Mouse (Mus musculus) MEL-GATA-1-ER (cell line): ENCODE measurements around the gene Cxcr2.

Source experiments
- DNase-seq: peaks from one replicate; pipeline ENCODE4 v3.0.0-alpha.2; 2012; ENCODE audit warnings: low read depth; ENCODE audit errors: extremely low read depth

Gene Cxcr2

DNA sequence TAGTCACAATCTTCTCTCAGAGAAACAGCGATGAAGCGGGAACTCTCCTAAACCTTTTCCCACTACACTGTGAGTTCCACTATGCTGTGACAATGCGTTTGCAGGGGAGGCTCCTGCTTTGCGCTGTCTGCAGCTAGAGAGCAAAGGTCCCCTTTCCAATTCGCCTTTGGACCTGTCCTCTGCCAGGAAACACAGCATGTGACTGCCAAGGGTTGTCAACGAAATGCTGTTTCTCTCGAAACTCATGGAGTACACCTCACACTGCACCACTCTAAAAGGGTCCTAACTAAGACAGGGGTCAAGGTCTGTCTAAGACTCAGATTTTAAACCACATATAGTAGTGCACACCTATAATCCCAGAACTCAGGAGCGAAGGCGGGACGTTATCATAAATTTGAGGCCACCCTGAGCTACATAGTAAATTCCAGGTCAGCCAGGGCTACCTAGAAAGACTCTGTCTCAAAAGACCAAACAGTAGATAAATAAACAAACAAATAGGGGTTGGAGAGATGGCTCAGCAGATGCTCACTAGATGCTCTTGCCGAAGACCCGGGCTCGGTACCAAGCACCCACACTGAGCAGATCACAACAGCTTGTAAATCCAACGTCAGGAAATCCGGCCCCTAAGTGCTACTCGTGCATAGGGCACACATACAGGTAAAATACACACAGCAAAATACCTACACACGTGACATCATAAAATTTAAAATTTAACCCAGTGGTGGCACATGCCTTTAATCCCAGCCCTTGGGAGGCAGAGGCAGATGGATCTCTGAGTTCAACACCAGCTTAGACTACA, 43.0 kb downstream of the Cxcr2 start:
- no peak for DNase-seq

DNA sequence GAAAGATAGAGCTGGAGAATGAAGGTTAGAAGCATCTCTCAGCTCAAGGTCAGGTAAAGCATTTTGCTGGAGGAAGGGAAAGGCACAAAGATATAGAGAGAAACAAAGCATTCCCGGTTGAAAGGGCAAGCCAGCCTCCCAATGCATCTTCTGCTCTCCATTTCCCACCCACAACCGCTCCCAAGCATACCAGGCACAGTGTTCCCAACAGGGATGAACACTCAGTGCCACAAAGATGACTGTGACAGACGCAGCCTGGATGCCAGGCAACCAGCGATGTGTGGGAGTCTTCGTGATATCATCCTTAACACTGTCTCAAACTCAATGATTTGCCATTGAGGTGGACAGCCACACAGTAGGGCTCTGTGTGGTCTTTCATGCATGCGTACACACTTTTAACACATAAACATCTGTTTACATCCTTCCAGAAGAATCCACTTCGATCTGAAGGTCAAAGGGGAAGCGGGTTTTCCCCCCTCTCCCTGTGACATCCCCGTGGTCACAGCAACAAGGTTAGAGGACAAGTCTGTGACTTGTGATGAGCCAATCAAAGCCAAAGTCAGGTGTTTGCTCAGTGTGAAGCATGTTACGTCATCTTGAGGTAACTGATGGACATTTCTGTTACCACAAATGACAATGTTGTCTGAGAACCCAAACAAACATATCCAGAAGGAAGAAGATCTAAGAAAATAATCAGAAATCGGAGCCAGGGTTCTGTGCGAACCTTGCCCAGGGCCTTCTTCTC, 44.1 kb downstream of the Cxcr2 start:
- no peak for DNase-seq

DNA sequence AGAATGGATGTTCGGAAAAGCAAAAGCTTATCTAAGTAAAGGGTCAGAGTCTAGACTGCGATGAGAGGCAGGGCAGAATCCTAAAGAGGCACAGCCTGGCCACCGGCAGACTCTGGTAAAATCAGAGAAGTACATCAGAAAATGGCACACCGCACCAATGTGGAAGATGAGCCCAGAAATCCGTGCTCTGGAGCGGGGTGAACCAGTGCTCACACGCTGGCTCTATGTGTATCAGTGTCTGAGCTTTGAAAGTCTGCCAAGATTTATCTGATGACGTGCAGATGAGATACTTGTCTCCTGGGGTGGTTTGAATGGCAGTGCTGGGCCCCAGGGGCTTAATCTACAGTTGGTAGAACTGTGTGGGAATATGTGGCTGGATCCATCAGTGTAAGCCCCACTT, 45.3 kb downstream of the Cxcr2 start:
- DNase-seq, result no peak

DNA sequence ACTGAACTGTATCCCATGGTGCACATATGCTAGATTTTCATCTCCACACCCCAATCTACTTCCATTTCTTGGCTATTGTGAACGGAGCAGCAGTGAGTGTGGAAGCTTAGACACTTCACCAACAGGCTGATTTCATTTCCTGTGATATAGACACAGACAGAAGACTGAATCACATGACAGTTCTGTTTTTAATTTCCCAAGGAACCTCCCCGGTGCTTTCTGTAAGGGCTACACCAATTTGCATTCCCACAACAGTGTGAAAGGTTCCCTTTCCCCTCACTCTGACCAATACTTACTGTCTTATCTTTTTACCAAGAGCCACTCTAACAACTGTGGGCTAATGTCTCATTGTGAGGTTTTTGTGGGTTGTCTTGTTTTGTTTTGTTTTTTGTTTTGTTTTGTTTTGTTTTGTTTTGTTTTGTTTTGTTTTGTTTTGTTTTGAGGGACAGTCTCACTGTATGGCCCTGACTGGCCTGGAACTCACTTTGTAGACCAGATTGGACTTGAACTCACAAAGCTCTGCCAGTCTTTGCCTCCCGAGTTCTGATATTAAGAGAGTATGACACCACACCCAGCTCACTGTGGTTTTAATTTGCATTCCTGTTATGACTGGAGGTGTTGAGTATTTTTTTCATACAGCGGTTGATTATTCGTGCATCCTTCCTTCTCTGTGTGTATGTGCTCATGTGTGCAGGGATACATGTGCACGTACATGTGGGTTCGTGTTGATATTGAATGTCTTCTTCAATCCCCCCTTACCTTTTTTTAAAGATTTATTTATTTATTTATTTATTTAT, 47.5 kb downstream of the Cxcr2 start:
- DNase-seq, result no peak

DNA sequence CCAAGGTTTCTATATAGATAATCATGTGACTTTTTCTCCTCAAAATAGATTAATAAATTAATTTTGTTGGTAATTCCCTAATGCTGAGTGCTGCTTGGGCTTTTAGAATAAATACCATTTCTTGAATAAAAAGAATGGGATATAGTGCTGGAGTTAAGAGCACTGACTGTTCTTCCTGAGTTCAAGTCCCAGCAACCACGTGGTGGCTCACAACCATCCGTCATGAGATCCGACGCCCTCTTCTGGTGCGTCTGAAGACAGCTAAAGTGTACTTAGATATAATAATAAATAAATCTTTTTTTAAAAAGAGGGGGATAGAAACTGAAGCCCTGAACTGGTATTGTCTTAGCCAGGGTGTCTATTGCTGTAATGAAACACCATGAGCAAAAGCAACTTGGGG, 49.7 kb downstream of the Cxcr2 start:
- DNase-seq, result peak; percentile 15

DNA sequence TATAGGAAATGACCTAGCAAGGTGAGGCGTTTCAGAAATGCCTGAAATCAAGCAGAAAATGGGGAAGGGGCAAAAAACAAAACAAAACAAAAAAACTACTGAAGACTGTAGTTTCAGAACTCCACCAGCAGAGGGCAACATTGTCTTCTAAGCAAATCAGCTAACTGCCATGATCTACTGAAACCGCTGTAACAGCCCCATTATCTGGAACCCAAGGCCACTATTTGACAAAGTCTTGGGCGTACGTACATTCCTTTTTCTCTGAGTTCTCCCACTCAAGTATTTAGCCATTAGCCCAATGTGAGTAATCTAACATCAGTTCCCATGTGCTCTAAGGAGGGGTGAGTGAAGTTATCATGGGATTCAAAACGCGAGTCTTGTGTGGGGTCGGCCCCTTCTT, 52.1 kb downstream of the Cxcr2 start:
- DNase-seq, result peak; percentile 46

DNA sequence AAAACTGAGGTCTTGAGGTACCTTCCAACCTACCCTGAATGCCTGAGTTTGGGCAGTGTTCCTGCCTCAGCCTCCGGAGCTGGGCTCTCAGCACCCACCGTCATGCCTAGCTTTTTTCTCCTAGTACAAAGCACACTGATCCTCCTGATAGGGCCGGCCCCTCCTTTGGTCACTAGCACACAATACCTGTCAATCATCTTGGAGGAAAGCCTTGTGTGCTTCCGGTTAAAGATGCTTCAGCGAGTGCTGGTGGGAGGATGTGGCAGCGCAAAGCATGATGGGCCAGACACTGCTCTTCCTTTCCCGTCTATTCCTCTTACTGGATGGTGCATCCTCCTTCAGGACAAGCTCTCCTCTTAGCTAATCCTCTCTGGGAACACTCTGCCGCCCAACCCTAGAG, 52.9 kb downstream of the Cxcr2 start:
- no peak for DNase-seq

DNA sequence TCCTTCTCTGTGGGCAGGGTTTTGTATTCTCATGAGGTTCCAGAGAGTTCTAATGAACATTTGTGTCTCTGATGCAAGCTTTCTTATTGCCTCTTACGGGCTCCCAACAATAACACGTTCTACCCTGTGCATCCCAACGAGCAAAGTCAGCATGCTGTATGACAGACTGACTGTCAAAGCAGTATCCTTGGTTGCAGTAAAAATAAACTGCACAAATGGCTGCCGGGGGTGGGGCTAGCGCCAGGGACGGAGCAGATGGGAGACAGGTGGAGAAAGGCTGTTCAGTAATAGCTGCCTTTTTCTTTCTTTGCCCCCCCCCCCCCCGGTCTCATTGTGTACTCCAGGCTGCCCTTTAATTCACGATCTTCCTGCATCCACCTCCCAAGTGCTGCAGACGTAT, 54.1 kb downstream of the Cxcr2 start:
- no peak for DNase-seq

DNA sequence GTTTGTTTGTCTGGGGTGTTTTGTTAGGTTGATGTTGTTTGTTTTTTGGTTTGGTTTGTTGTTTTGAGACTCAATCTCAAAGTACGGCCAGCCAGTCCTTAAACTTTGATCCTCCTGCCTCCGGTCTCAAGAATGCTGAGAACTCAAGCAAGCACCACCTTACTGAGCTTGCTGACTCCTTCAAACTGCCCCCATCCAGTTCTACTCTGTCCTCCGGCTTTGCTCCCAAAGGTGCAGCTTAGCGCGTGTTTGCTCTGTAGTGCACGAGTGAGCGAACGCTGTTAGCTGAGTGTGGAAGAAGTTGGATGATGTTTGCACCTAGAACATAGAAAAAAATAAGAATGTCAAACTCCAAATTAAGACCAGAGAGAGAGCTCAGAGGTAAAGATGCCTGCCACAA, 55.2 kb downstream of the Cxcr2 start:
- DNase-seq, result no peak
